Mouse (Mus musculus): Measurements from ENCODE around the gene Tango2. TPM values are rescaled to one million over a fixed set of nuclear protein-coding genes. Genes with fewer than 3 reads are reported as not detected.
A peak's percentile ranks its signal among the peaks of the same experiment; 100 is the strongest.
"Not testable (repeated sequence)": the region's sequence is repeated elsewhere in the genome, so short reads cannot be mapped to it uniquely, and the experiment has no call there.

Gene Tango2
- total RNA-seq, 2 experiments from 2014 or later = 158 to 165 TPM

DNA sequence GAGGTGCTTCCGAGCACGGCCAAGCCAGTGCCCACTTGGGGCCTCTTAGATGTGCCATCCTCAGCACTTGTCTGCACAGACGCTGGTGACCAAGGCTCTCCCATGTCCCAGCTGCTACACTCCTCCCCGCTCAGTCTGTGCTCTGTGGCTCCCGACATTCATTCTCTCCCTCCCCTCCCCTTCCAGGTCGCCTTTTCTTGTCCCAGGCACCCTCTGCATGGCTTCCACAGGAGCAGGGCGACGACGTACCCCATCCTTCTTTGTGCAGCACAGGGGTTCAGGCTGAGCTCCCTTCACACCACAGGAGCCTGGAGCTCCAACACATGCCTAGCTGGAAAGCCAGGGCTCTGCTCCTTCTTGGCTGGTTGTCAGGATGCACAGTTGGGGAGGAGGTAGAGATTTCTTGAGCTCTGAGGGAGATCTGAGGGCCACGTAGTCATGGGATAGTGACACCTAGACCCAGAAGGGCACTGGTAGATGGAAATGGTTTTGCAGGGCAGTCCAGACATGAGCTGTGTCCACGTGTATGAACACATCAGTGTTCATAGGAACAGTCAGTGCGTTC, 1.9 kb upstream of the Tango2 start:
- DNase-seq (ENCODE audit: low spot score in 2 of 2) = no peak
- intact Hi-C loops (cut with DNase I) = loop anchor here (5.0 kb wide), 2 partner anchors 42 to 57 kb away; no protein-coding TSS in a partner anchor

DNA sequence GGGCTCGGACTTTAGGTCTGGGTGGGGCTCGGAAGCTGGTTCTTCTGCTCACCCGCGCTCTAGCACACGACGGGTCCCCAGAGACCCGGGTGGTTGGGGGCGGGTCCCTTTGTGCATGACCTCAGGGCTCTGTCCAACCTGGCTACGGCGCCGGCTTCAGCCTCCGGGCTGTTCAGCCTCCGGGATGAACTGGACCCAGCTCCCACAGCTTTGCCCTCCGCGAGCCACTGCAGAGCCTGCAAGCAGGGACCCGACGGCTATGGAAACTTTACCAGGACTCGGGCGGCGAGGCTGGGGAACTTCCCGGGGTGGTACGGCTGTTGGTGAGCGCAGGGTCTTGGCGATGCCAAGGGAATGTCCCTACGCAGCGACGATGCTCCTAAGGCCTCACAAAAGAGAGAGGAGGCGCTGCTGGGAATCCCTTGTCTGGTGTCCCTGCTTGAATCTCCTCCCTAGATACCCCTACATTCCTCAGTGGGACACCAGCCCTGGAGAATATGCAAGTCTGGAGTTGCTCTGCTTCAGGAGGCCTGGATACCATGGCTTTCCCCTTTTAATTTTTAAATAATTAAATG, 785 bp upstream of the Tango2 start:
- peak; percentile 36 to 42 for DNase-seq (ENCODE audit: low spot score in 2 of 2)
- intact Hi-C loops (cut with DNase I) = loop anchor here (5.0 kb wide), 2 partner anchors 44 to 59 kb away; no protein-coding TSS in a partner anchor

DNA sequence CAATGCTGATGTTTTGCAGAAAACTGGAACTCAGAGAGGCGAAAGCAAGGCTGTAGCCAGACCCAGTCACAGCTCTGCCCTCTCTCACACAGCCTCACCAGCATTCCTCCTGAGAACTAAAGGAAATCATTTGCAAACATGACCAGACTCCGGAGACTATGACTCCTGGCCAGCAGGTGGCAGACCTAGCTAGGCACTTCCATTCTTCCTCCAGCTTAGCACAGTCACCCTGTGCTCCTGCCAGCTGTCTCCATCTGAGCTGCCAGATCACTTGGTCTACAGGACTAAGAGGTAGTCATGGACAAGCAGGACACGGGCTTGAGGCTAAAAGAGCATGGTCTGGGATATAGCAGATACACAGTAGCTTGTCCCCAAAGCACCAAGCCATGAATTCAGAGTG, 2.7 kb downstream of the Tango2 start:
- peak; percentile 83 to 84 for DNase-seq (ENCODE audit: low spot score in 2 of 2)
- intact Hi-C loops (cut with DNase I) = loop anchor here (2.0 to 5.0 kb wide), 3 partner anchors 47 to 272 kb away; no protein-coding TSS in a partner anchor

DNA sequence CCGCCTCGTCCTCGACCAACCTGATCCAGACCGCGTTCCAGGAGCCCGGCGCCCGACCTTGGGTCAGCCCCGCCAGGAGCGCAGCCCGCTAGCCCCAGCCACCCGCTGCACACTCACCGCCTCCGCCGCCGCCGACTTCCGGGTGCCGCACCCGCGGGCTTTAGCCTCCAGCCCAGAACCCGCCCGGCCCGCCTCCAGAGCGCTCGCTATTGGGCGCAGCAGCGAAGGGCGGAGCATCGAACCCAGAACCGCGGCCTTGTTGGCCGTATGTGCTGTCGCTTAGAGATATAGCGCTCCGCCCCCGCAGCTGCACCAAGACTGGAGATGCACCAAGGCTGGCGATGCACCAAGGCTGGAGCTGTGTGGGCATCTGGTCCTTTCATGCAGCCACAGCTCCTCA, 4.1 kb downstream of the Tango2 start:
- intact Hi-C loops (cut with DNase I) = loop anchor here (2.0 kb wide), 1 partner anchor 273 kb away; no protein-coding TSS in a partner anchor
- peak; percentile 97 to 98 for DNase-seq (ENCODE audit: low spot score in 2 of 2)

DNA sequence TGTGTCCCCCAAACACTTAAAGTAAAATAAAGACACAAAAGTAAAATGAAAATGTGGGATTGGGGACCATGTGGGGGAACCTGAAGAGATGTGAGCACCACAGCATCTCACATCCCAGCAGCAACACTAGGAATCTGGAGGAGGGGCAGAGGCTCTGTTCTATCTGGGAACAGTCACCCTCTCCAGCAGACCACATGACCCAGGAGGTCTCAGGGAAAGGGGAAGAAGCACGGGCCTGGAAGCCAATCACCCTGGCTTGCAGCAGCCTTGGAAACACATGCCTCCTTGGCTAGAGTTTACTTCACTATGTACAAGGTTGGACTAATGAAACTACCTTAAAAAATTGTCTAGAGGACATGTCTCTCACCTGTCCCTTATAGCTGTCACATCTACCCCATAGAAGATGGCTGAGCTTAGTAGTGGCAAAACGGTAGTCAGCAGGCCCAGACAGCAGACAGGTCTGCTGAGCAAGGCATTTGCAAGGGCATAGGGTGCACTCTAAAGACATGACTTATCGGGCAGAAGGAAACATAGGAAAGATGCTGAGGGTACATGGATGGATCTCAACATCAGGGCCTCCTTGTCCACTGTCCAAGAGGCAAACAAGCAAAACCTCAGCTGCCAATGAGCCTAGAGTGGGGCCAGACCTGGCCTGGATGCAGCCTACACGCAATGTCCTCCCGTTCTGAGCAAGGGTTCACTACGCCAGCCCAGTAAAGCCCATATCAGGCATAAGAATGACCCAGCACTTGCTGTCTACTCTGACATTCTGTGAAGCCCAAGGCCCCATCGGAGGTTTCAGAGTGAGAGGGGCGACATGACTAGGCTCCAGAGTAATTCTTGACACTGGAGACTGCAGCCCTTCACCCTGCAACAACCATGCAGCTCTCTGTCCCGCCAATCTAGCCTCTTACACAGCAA, 5.0 kb downstream of the Tango2 start:
- intact Hi-C loops (cut with DNase I) = no loop called here
- DNase-seq (ENCODE audit: low spot score in 2 of 2) = peak in 1 of 2 experiments; percentile 26

DNA sequence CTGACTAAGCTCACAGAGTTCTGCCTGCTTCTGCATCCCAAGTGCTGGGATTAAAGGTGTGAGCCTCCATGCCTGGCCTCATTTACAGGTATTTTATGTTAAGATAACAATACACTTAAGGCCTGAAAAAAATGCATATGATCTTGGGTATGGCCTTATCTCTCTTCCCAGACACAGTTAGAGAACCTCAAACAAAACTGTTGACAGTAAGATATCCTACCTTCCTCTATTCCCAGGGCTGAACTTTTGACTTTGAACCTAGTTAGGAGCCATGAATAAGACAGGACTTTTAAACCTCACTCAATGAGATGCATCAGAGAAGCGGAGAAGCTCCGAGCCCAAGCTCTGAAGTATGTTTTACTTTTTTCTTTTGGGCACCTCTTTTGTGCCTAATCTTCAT, 5.8 kb downstream of the Tango2 start:
- DNase-seq (ENCODE audit: low spot score in 2 of 2) = no peak
- intact Hi-C loops (cut with DNase I) = no loop called here

DNA sequence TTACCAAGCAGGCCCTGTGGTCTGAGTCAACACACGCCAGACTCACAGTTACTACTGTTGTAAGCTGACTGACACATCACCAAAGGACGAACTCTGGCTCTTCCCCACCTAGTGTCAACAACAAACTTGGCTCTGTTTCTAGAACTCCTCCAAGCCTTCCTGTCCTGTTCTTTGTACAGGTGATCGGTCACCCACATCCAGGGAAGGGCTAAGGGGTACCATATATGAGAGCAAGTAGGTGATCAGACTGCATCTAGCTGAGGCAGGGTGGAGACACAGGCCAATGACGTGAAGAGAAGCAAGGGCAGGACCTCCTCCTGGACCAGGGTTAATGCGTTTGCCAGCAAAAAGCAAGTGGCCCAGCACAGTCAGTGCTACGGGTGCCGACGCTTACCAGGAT, 6.3 kb downstream of the Tango2 start:
- no peak for DNase-seq (ENCODE audit: low spot score in 2 of 2)
- intact Hi-C loops (cut with DNase I) = no loop called here

DNA sequence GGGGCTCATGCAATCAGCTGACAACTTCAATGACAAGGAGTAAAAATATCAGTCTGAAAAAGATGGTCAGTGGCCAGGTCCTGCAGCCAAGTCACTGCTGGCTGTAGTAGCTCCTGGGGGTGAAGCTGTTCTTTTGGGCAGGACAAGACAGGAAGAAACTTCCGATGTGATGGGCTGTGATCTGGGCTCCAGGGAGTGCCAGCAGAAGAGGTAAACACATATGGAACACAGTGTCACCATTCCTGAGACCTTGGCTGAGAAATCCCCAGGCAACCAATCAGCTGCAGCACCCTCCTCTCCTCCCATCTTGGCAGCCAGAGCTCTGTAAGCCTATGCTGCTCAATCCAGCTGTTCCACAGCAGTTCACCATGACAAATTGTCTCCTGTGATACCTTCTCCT, 8.0 kb downstream of the Tango2 start:
- no peak for DNase-seq (ENCODE audit: low spot score in 2 of 2)
- intact Hi-C loops (cut with DNase I) = no loop called here

DNA sequence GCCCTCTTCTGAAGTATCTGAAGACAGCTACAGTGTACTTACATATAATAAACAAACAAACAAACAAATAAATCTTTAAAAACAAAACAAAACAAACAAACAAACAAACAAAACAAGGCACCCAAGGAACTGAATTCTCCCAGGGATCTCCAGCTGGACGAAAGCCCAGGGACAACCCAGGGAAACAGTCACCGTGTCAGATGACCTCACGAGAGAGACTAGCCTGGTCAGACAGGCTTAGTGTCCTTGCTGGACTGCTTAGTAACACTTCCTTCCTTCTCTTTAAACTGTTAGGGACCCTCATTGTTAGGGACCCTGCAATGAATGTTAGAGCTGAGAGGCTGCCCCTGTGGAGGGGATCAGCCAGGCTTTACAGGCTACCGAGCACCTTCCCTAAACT, 10.6 kb downstream of the Tango2 start:
- DNase-seq (ENCODE audit: low spot score in 2 of 2) = no peak
- intact Hi-C loops (cut with DNase I) = no loop called here

DNA sequence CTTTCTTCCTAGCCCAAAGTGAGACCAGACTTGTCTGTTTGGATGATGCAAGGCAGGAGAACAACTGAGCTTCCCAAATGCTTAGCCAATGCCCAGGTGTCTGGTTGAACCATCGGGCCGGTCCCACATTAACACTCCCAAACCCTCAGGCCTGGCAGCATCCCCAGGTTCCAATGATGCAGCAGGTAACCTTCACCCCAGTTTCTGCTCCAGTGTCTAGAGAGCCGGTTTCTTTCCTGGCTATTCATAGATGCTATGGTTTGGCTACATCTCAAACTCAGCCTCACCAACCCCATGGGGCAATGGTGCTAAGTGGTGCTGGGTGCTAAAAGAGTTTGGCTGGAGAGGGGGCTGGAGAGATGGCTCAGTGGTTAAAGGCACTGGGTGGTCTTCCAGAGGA, 11.9 kb downstream of the Tango2 start:
- DNase-seq (ENCODE audit: low spot score in 2 of 2) = no peak
- intact Hi-C loops (cut with DNase I) = no loop called here

DNA sequence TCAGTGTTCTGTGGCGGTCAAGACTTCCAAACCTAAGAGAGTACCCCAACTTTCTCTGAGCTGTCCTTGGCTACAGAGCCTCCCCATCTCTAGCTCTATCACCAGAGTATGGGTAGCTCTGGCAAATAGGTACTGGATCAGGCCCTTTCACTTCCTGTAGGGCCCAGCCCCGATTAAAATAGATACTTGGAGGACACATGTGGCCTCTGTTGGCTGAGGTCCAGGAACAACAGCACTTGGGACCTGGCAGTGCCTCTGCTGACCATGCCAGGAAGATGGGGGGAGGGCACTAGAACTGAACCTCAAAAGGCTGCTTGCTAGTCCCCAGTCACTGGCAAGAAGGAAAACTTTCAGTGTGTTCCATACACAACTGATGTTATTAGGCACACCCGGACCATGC, 13.9 kb downstream of the Tango2 start:
- no peak for DNase-seq (ENCODE audit: low spot score in 2 of 2)
- intact Hi-C loops (cut with DNase I) = no loop called here

DNA sequence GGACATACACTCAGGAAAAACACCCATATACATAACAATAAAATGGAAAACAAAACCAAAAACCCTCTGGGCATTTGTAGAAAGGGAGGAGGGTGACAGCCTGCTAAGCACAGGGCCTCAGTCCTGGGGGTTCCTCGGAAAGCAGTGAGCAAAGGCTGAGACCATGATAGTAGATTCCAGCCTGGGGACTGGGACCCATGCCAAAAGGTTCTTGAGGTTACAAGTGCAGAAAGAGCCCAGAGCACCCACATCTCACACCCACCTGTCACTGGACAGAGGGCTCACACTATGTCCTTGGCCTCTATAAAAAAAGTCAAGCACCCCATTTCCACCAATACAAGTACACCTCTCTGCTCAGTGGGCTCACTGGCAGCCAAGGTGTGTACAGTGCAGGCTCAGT, 19.4 kb downstream of the Tango2 start:
- no peak for DNase-seq (ENCODE audit: low spot score in 2 of 2)
- intact Hi-C loops (cut with DNase I) = no loop called here

DNA sequence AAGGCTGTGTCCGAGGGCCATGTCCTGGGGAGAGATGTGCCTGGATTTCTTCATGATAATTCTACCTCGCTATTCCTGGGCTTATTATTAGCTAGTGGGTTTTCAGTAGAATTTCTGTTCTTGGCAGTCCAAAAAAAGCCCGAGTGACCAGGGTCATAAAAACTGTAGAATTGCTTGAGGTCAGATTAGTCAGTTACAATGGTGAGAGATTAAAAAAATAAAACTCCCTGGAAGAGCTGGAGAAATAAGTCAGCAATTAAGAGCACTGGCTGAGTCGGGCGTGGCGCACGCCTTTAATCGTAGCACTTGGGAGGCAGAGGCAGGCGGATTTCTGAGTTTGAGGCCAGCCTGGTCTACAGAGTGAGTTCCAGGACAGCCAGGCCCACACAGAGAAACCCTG, 20.0 kb downstream of the Tango2 start:
- intact Hi-C loops (cut with DNase I) = no loop called here
- DNase-seq (ENCODE audit: low spot score in 2 of 2) = no peak

DNA sequence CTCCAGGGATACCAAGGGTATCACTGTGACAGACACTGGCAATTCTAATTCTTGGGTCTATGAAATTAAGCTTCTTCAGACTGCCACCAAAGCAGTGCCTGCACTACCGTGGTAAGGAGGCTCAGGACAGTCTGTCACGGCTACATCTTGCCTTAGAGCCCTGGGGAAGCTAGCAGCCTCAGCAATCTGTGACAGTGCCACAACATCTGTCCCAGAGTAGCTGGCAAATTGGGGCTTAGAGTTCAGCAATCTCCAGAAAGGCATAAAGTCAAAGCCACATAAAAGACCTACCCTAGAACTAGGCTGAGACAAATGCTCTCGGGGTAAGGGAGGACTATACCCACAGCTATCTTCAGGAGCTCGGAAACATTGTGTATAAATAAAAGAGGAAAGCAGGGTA, 22.2 kb downstream of the Tango2 start:
- intact Hi-C loops (cut with DNase I) = no loop called here
- no peak for DNase-seq (ENCODE audit: low spot score in 2 of 2)

DNA sequence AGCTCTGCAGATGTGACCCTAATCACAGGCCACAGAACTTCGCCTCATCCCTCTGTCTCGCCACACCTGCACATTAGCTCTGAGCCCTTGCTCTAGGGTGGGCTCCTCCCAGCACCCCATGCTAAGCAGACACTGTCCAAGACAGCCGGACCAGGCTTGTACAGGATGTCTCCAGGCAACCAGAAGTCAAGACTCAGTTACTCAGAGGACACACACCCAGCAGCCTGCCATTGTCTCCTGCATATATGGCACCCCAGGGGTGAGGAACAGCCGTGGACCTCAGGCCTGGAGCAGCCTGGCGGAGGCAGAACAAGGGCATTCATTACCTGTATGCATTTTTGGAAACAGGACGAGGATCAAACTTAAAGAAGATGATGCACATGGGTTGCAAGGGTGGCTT, 23.9 kb downstream of the Tango2 start:
- DNase-seq (ENCODE audit: low spot score in 2 of 2) = no peak
- intact Hi-C loops (cut with DNase I) = no loop called here

DNA sequence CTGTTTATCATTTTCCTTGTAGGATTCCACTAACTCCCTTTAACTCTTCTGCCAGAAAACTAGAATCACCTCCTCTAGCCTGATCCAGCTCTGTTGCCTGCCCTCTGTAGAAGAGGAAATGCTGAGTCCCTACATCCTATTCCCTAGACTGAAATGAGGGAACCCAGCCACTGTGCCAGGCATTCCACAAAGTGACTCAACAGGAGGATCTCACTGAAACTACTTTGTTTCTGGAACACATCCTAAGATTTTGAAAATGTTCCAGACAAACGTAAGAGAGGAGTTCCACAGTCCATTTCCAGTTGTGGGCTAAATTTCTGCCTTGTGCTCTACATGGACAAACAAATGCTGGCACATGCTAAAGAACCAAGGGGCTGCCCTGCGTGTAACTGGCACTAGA, 24.4 kb downstream of the Tango2 start:
- intact Hi-C loops (cut with DNase I) = no loop called here

DNA sequence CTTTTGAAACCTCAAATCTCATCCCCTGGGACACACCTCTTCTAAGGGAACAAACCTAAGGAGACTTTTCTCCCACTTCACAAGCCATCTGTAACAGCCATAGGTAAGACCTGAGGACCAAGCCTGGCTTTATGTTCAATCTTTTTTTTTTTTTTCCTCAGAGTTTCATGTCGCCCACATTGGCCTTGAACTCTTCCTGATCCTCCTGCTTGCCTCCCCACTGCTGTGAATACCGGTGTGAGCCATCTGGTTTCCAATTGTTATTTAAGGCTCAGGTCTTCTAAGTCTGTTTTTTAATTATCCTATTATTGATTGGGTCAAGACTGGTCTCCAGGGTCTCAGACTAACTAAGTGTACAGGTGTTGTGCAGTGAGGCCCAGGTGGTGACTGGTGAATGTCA, 26.5 kb downstream of the Tango2 start:
- no peak for DNase-seq (ENCODE audit: low spot score in 2 of 2)
- intact Hi-C loops (cut with DNase I) = no loop called here

More for the DNA sequence above, 24.4 kb downstream of the Tango2 start:
- DNase-seq (ENCODE audit: low spot score in 2 of 2) = no peak

DNA sequence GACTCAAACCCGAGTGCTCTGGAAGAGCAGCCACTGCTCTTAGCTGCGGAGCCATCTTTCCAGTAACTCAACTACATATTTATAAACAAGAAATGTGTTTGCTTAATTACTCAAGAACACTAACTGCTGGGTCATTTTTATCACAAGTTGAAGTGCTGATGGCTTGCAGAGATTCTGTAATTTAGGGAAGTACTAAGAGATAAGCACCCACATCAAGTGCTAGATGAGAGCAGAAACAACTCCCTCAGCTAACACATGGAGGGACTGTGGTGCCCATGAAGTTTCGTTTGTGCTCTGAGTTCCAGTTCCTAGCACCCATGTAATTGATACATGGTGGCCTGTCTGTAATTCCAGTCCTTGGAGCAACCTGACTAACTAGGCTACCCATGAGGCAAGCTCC, 28.9 kb downstream of the Tango2 start:
- no peak for DNase-seq (ENCODE audit: low spot score in 2 of 2)
- intact Hi-C loops (cut with DNase I) = no loop called here

DNA sequence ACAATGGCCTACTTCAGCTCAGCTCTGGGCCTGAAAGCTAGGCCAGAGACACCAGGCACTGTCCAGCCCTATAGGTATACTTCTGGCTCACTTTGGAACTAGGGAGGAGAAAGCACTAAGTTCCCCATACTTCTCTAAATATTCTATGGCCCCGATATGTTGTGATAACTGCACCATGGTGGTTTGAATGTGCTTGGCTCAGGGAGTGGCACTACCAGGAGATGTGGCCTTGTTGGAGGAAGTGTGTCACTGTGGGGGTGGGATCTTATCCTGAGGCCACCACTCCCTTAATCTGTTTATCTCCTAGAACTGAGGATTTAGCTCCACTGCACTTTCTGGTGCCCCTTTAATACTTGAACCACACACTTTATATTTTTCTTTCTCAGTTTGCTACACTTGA, 39.7 kb downstream of the Tango2 start:
- no peak for DNase-seq (ENCODE audit: low spot score in 2 of 2)
- intact Hi-C loops (cut with DNase I) = no loop called here

DNA sequence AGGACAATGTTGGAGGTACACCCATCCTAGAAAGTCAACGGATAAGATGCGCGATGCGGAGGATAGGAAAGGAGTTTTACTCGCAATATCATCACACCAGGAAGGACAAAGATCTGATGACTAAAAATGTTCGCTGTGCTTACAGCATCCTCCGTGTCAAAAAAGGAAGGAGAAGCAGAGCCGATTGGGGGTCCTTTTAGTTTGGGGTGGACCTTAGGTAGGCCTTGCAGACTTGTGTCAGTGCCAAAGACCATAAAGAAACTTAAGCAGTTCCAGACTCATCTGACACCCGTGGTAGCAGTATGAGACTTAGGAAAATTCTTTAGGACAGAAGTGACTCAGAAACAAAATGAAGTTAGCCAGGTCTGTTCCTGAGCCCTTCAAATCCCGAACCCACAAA, 58.3 kb downstream of the Tango2 start:
- not testable (repeated sequence) for DNase-seq (ENCODE audit: low spot score in 2 of 2)
- intact Hi-C loops (cut with DNase I) = loop anchor here (5.0 kb wide), 1 partner anchor 42 kb away; the partner anchor contains the start of genes Ranbp1 and Trmt2a
